Mouse (Mus musculus): ENCODE data around the gene Cdc42.

GRCm38 (mm10) chr4:137287818-137288217 is 69.7 kb downstream of the Cdc42 start:
- TF ChIP-seq CTCF (IDR thresholded peaks at IDR 0.05; ENCODE audit: low read depth) (peak; percentile 89), EP300 (IDR thresholded peaks at IDR 0.05; ENCODE audit: low read depth) (no peak)

Data from liver, embryonic 14.5 days (tissue).